Mouse (Mus musculus) lung, postnatal 0 days (tissue): Measurements from ENCODE around the gene Fpgs.

ENCODE experiments used
- CTCF ChIP-seq: IDR thresholded peaks from 2 replicates; pipeline ENCODE4 v1.5.1; 2016; ENCODE audit warnings: antibody characterized with exemption, mild to moderate bottlenecking
- EP300 ChIP-seq: IDR thresholded peaks from 2 replicates; pipeline ENCODE4 v1.6.1; 2016; ENCODE audit warnings: antibody characterized with exemption, mild to moderate bottlenecking, control low read depth

DNA sequence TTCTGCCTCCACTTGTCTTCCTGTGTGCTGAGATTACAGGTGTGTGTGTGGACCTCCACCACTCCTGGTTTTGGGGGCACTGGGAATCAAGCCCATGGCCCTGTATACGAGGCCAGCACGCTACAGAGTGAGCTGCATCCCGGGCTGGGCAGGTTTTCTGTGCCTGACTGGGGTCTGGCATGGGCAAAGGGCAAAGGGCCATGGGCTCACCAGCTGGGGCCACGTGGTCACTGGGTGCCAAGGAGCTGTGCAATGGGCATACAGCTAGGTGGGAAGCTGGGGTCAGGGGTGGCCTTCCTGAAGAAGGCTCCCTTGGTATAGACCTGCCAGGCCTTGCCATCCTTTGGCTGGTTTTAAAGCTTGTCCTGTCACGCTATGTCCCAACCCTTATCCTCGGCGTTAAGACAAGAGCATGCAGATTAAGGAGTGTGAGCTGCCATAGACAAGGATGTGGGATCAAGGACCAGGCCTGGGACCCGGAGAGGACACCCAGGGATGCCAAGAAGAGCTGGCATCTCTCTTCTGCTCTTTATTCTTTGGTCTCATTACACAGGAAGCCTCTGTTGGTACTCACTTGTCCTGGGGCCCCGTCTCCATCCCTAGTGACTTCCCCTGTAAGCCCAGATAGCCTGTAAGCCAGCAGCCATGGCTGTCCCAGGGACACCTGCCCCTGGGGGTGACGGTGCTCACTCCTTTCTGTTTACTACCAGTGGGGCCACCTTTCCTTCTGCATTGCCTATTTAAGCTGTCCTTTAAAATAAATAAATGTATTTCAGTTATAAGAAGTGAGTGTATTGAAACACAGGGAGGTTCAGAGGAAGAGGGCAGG is 69.5 kb downstream of the Fpgs start:
- TF ChIP-seq CTCF (no peak), EP300 (no peak)
